Mouse (Mus musculus) limb, embryonic 14.5 days (tissue): ENCODE measurements at regions not wholly inside any gene's neighbourhood (a gene's known extent, or its start where the extent isn't known, plus 50 kb on each side); places are given as distances from the start of the nearest gene placed in this dataset.

Experiments
- ATAC-seq: fragments of 200-750 bp; cut with Nextera tagmentation; 2 replicates; pipeline ENCODE4 v1.8.0; 2017; ENCODE audit warnings: low read depth, moderate number of reproducible peaks, moderate TSS enrichment; ENCODE audit not compliant: low FRiP score
- DNase-seq: peaks from one replicate; pipeline ENCODE4 v3.0.0-alpha.2; 2015; ENCODE audit warnings: low spot score
- H3K27ac ChIP-seq: fragments of 300-500 bp; sonication (generic); replicated peaks from 2 replicates; pipeline ENCODE4 v1.5.1; 2014; ENCODE audit warnings: low read depth, mild to moderate bottlenecking, low read length, moderate library complexity, mixed read lengths
- H3K27me3 ChIP-seq: fragments of 300-500 bp; sonication (generic); 2 replicates; pipeline ENCODE4 v1.6.1; 2014; ENCODE audit warnings: low read length, mixed read lengths; ENCODE audit not compliant: control insufficient read depth, insufficient read depth
- H3K36me3 ChIP-seq: fragments of 300-500 bp; sonication (generic); 2 replicates; pipeline ENCODE4 v1.6.1; 2014; ENCODE audit warnings: mild to moderate bottlenecking, low read length, moderate library complexity, mixed read lengths; ENCODE audit not compliant: control insufficient read depth, insufficient read depth
- H3K4me1 ChIP-seq: fragments of 300-500 bp; sonication (generic); 2 replicates; pipeline ENCODE4 v1.6.1; 2014; ENCODE audit warnings: antibody characterized with exemption, low read length, mixed read lengths; ENCODE audit not compliant: control insufficient read depth, insufficient read depth
- H3K4me2 ChIP-seq: fragments of 300-500 bp; sonication (generic); replicated peaks from 2 replicates; pipeline ENCODE4 v1.6.1; 2014; ENCODE audit warnings: low read depth, mild to moderate bottlenecking, low read length, moderate library complexity; ENCODE audit not compliant: severe bottlenecking
- H3K4me3 ChIP-seq: fragments of 300-500 bp; sonication (generic); replicated peaks from 2 replicates; pipeline ENCODE4 v1.5.1; 2014; ENCODE audit warnings: low read length
- H3K9ac ChIP-seq: fragments of 300-500 bp; sonication (generic); 2 replicates; pipeline ENCODE4 v1.6.1; 2014; ENCODE audit warnings: mild to moderate bottlenecking, low read depth, low read length, moderate library complexity; ENCODE audit not compliant: severe bottlenecking
- H3K9me3 ChIP-seq: fragments of 300-500 bp; sonication (generic); 2 replicates; pipeline ENCODE4 v1.6.1; 2016; ENCODE audit warnings: low read length; ENCODE audit not compliant: control insufficient read depth
- POLR2A ChIP-seq: fragments of 200-500 bp; IDR thresholded peaks from 2 replicates; pipeline ENCODE4 v1.8.0; 2012; ENCODE audit warnings: inconsistent platforms, mild to moderate bottlenecking, moderate library complexity, borderline replicate concordance; ENCODE audit not compliant: insufficient read depth, insufficient read length; ENCODE audit errors: extremely low read depth
- WGBS: fragments of 180-500 bp; shearing (Covaris S2); extraction: QIAGEN DNeasy Blood & Tissue Kit; methylation state at CpG from one replicate; pipeline ENCODE4 v1.1.7; 2014; 5-methylcytosine and 5-hydroxymethylcytosine counted together

- no peaks in the 10 kb centered on the region for H3K27me3 ChIP-seq
- H3K9me3 ChIP-seq: no peaks in the 10 kb centered on the region
- no peak overlapping the region for H3K4me2 ChIP-seq
- H3K9ac ChIP-seq: no peak overlapping the region
- no peaks in the 10 kb centered on the region for H3K36me3 ChIP-seq
- H3K4me1 ChIP-seq: no peaks in the 10 kb centered on the region
- WGBS: 85% methylated on average over 8 of the region's 8 CpGs
- H3K4me3 ChIP-seq: no peak overlapping the region
- H3K27ac ChIP-seq: no peak overlapping the region
- no peak for ATAC-seq
- no peak for DNase-seq
- no peak for TF ChIP-seq POLR2A
These were observed 76.9 kb upstream of the Cpeb4 start for GRCm38 (mm10) chr11:31795084-31795483.

GRCm38 (mm10) chr11:31796245-31796644, 75.8 kb upstream of the Cpeb4 start:
- Histone ChIP-seq H3K9me3 (no peaks in the 10 kb centered on the region), H3K27ac (no peak overlapping the region), H3K27me3 (no peaks in the 10 kb centered on the region), H3K36me3 (no peaks in the 10 kb centered on the region), H3K9ac (no peak overlapping the region), H3K4me2 (no peak overlapping the region), H3K4me1 (no peaks in the 10 kb centered on the region), H3K4me3 (no peak overlapping the region)
- no peak for TF ChIP-seq POLR2A
- no peak for DNase-seq
- ATAC-seq: no peak
- WGBS: 45% methylated on average over 6 of the region's 6 CpGs

GRCm38 (mm10) chr11:31801575-31801974, 70.4 kb upstream of the Cpeb4 start:
- no peak overlapping the region for H3K4me2 ChIP-seq
- H3K27ac ChIP-seq: no peak overlapping the region
- no peaks in the 10 kb centered on the region for H3K4me1 ChIP-seq
- no peaks in the 10 kb centered on the region for H3K27me3 ChIP-seq
- DNase-seq (no peak), ATAC-seq (no peak)
- no peaks in the 10 kb centered on the region for H3K36me3 ChIP-seq
- no peaks in the 10 kb centered on the region for H3K9me3 ChIP-seq
- no peak overlapping the region for H3K9ac ChIP-seq
- H3K4me3 ChIP-seq: no peak overlapping the region
- TF ChIP-seq POLR2A: no peak
- 70% methylated on average over 4 of the region's 4 CpGs for WGBS

GRCm38 (mm10) chr11:31803319-31803891, 68.6 kb upstream of the Cpeb4 start:
- DNase-seq: no peak
- Histone ChIP-seq H3K4me2 (no peak overlapping the region), H3K4me3 (no peak overlapping the region), H3K36me3 (no peaks in the 10 kb centered on the region), H3K4me1 (no peaks in the 10 kb centered on the region), H3K27me3 (no peaks in the 10 kb centered on the region), H3K27ac (no peak overlapping the region), H3K9ac (no peak overlapping the region), H3K9me3 (no peaks in the 10 kb centered on the region)
- no peak for TF ChIP-seq POLR2A
- ATAC-seq: no peak
- WGBS: 44% methylated on average over 3 of the region's 3 CpGs

GRCm38 (mm10) chr11:31804518-31804917, 67.5 kb upstream of the Cpeb4 start:
- TF ChIP-seq POLR2A: no peak
- DNase-seq (no peak), ATAC-seq (no peak)
- Histone ChIP-seq H3K4me3 (no peak overlapping the region), H3K9me3 (no peaks in the 10 kb centered on the region), H3K4me2 (no peak overlapping the region), H3K9ac (no peak overlapping the region), H3K36me3 (no peaks in the 10 kb centered on the region), H3K27ac (no peak overlapping the region), H3K27me3 (no peaks in the 10 kb centered on the region), H3K4me1 (no peaks in the 10 kb centered on the region)
- 79% methylated on average over 6 of the region's 6 CpGs for WGBS
